Mouse (Mus musculus): Measurements from ENCODE around the gene Itsn2. TPM values are rescaled to one million over a fixed set of nuclear protein-coding genes. Genes with fewer than 3 reads are reported as not detected.

Itsn2 gene
- polyA plus RNA-seq, 1 experiment from 2014 or later = 32.6 TPM

Other genes starting within 250 kb of the Itsn2 start
- gene Ncoa1, start 115.5 kb upstream of the Itsn2 start, polyA plus RNA-seq (2016; fragmentation: Nextera tagmentation; extraction: Ambion mirVana) = 4.1 TPM in 2 replicates
- not detected in 2 replicates for gene Gm3625, start 289 bp downstream of the Itsn2 start, polyA plus RNA-seq (2016; fragmentation: Nextera tagmentation; extraction: Ambion mirVana)
- gene Fam228a, start 145.8 kb downstream of the Itsn2 start, polyA plus RNA-seq (2016; fragmentation: Nextera tagmentation; extraction: Ambion mirVana) = 0.31 and 0.35 TPM in 2 replicates
- 1.2 and 1.8 TPM in 2 replicates for gene Pfn4, start 176.4 kb downstream of the Itsn2 start, polyA plus RNA-seq (2016; fragmentation: Nextera tagmentation; extraction: Ambion mirVana)
- 2.2 and 2.6 TPM in 2 replicates for gene Fam228b, start 176.6 kb downstream of the Itsn2 start, polyA plus RNA-seq (2016; fragmentation: Nextera tagmentation; extraction: Ambion mirVana)
- 164 and 196 TPM in 2 replicates for gene Sf3b6, start 224.9 kb downstream of the Itsn2 start, polyA plus RNA-seq (2016; fragmentation: Nextera tagmentation; extraction: Ambion mirVana)
- 7.4 and 12.5 TPM in 2 replicates for gene Fkbp1b, start 249.0 kb downstream of the Itsn2 start, polyA plus RNA-seq (2016; fragmentation: Nextera tagmentation; extraction: Ambion mirVana)

Data from heart, embryonic 10.5 days (tissue).